Mouse (Mus musculus): ENCODE measurements around the gene Gm28048.

The Gm28048 gene

GRCm38 (mm10) chr11:22860335-22861227, 121.3 kb downstream of the Gm28048 start, which contains the start of gene B3gnt2:
Gene B3gnt2, minus strand, starts transcription at chr11:22860961.
- no peak for DNase-seq (ENCODE audit: low spot score in 2 of 2)

- DNase-seq (ENCODE audit: low spot score in 2 of 2) = peak; percentile 46 to 65
These were observed 122.1 kb downstream of the Gm28048 start for GRCm38 (mm10) chr11:22859633-22860334.

DNA sequence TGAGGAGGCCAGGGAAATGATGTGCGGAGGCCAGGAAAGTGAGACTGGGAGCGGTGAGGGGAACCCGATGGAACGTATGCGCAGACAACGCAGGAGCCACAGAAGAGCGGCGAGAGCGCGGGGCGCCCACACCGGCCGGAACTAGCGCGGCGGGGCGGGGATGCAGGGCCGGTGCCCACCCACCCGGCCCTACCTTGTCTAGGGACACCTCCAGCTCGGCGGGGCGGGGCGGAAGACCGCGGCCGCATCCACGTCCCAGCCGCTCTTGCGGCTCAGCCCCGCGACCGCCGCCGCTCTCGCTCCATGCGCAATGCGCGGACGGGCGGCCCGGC, 122.6 kb downstream of the Gm28048 start:
- no peak for DNase-seq (ENCODE audit: low spot score in 2 of 2)

DNA sequence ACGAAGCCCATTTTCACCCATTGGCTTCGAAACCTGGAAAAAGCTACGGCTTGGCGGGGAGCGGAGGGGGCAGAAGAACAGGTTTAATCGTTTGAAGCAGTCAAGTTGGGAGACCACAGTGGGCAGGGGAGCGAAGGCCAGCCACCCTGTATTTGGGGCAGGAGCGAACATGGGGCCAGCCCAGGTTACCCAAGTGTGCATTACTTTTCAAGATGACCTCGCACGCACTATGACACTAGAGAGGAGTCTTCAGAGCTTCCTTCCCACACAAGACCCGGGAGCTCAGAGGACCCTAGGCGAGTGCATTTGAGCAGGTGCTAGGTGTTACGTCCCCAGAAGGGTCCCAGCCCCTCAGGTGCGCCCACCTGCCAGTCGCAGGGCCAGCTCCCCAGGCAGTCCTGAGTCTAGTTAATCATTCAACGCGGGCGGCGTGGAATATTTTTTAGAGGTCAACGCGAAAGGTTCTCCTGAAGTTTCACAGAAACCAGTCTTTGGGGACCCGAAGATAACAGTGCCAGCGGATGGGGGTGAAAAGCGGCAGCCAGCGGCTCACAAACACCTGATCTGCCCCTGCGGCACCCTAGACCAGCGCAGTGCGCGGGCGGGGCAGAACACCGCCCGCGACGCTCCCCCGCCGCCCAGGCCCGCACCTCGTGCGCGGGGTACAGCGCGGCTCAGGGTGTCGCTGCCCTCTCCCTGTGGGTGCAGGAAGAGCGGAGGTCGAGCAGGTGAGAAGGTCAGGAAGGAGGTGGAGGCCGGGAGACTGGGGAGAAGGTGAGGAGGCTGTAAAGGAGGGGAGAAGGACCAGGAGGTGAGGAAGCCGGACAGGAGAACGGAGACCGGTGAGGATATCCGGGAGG, 123.2 kb downstream of the Gm28048 start:
- DNase-seq (ENCODE audit: low spot score in 2 of 2) = no peak

DNA sequence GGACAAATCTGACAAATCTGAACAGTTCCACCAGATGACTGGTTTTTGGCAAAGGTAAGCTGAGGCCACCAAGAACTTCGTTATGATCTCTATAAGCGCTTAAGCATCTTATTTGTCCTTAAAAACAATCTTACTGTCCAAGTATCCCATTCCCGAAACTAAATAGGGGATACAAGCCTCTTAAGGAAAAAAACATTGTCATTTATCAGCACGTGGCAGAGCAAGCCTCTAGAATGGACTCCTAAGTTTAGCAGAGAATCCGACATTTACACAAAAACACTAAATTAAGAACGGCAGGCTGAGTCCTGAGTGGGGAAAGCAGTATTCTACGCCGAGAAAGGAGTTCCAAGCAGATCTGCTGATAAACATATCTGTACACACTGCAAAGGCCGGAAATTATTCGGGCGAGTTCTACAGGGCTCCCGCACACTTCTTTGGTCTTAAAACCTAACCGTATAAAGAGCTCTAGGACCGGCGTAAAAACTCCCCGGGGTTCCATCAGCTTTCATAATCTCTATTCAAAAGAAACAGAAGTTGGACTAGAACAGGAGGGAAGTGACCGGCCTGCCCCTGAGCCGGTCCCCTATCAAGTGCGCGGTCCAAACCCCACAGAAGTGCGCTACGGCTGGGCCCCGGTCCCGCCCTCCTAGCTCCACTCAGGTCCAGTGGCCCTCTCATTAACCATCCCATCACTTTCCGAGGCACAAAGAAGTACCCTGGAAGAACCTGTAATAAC, 124.0 kb downstream of the Gm28048 start:
- no peak for DNase-seq (ENCODE audit: low spot score in 2 of 2)

GRCm38 (mm10) chr11:22857106-22857704, 124.7 kb downstream of the Gm28048 start:
- no peak for DNase-seq (ENCODE audit: low spot score in 2 of 2)

- DNase-seq (ENCODE audit: low spot score in 2 of 2) = no peak
These were observed 125.4 kb downstream of the Gm28048 start for GRCm38 (mm10) chr11:22856371-22856965.

DNA sequence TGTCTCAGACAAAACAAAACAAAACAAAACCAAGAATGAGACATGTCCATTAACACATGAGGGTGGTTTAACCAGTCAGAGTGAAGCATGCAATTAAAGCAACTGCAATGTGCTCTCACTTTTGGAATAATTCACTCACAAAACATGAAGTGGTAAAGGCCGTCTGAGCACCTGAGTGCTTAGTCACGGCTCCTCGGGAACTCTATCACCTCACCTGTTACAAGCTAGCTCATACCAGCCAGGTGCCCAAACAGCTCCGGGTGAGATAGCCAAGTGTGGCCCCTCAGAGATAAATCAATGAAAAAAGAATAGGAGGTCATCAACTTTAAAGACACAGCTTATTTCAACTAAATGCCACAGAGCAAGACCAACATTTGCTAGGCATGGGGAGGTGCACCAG, 127.3 kb downstream of the Gm28048 start:
- DNase-seq (ENCODE audit: low spot score in 2 of 2) = no peak

DNA sequence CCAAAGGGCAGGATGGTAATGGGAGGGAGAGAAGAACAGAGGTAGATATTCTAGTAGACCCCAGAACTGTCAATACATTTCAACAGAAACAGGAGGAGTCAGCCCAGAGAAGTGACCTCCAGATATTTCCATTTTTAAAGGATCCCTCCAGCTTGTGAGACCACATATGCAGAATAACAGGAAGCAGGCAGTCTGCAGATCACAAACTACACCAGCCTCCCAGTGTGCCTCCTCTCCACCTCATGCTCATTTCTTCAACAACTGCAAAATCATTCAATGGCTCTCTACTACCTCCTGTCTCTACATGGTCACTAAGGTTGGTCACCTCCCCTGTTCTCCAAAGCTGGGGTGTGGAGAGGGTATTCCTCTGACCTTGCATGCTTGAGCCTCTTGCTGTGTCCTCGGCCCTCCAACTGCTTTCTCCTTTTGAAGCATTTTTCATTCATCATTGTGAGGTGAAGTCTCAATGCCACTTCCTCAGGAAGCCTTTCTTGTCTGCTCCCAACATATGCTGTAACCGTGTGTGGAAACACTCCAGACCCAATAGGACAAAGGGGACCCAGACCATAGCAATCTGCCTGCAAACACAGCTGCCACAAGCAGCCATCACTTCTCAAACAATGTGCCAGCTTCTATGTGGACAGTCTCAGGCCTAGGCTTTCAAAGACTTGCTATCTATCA, 128.3 kb downstream of the Gm28048 start:
- DNase-seq (ENCODE audit: low spot score in 2 of 2) = no peak

GRCm38 (mm10) chr11:22852510-22852909, 129.4 kb downstream of the Gm28048 start:
- DNase-seq (ENCODE audit: low spot score in 2 of 2) = no peak

- no peak for DNase-seq (ENCODE audit: low spot score in 2 of 2)
These were observed 130.5 kb downstream of the Gm28048 start for GRCm38 (mm10) chr11:22851416-22851815.

DNA sequence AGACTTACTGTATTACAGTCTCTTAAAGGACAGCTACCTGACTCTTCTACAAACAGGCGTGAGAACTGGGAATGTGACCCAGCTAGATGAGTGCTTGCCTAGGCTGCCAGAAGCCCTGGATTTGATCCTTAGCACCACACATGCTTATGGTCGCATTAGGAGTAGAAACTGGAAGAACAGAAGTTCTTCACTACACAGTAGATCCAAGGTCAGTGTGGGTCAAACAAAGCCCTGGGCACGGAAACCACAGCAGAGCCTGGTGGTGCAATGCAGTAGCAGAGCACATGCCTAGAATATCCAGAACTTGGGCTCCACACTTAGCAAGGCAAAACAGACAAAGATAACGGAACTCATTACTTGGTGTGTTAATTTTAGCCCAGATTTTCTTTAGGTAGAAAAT, 131.8 kb downstream of the Gm28048 start:
- no peak for DNase-seq (ENCODE audit: low spot score in 2 of 2)

DNA sequence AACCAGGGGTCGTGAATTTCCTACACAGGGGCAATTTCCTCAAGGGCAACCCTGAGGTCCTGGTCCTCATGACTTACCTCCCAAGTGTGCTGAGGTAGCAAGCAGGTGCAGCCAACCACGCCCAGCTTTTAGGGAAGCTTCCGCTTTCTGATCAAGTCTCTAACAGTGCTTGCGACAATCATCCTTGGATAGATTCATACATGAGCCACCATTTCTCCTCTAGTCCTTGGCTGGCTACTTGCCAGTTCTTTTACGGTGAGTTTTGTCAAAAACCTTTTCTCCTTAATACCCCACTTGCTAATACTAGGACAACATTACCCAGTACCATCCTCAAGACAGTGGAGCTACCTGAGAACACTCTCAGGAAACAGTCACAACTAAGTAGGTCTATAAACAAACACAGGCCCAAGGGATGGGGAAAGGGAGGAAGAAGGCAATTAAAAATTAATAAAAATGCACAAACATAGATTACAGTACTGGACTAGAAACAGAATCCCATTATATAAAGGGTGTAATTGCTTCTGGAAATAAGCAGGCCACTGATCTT, 133.2 kb downstream of the Gm28048 start:
- no peak for DNase-seq (ENCODE audit: low spot score in 2 of 2)

DNA sequence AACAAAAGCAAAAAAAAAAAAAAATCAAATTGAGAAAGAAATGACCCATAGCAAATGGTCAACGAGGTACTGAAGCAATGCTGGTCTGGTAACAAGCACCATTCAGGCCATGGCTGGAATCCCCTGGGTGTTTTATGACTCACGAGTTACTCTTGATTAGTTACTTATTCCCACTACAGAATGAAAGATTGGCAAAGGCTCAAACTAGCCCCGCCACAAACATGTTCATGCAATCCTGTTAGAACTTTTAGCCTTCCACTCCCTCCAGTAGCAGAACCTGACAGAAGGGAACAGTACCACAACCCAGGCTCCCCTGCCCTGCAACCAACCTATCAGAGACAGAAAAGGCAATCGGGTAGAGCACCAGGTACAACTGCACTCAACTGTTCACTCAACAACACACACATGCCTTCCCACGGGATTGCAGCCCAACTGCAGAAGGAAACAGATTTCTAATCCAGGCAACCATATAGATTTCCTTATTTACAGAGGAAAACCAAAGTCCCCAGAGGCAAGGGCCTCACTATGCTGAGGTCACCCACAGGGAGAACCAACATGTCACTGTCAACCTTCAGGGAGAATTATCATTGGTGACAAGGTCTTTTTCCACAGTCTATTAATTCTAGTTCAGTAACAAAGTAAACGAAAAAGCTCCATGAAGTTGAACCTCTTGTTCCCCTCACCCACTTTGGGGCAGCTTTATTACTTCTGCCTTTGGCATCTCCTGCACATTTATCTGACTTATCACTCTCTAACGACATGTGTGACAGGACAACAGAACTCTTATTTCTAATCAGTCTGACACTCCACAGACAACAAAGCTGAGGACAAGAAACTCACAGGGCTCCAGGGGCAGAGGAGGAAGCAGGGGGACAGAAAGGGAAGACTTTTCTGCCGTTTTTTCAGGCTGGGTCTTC, 133.9 kb downstream of the Gm28048 start:
- DNase-seq (ENCODE audit: low spot score in 2 of 2) = no peak

GRCm38 (mm10) chr11:22846960-22847731, 134.7 kb downstream of the Gm28048 start:
- no peak for DNase-seq (ENCODE audit: low spot score in 2 of 2)

DNA sequence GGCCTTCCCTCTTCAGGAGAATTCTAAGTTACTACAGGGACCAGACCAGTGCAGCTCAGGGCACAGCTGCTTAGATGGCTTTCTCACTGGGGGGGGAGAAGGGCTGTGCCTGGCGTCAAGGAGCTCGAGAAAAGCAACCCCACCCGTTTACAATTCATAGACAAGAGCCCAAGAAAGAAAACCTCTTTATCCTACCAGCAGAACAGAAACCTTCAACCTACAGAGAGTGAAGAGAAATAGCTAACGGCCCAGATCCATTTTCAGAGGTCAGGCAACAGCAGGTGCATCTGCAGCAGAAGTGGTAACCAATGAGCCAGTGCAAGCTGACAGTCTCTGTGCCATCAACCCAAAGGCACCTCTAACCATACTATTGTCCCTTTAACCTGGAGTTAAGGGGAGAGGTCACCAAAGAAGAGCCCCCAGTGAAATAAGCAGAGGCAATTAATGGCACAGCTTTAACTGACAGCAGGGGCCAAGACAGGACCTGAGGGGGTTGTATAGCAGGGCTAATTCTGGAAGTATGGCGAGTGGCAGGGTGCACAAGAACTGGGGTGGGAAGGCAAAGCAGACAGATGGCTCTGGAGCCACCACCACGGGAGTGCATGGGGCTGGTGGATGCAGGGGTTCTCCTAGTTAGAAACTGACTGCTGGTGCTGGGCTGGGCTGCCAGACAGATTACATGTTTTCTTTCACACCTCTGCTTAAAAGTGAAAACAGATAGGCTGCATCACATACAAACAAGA, 135.6 kb downstream of the Gm28048 start:
- DNase-seq (ENCODE audit: low spot score in 2 of 2) = no peak
